Mouse (Mus musculus): ENCODE measurements around the gene Gstt2.
"Not testable (repeated sequence)": the region's sequence is repeated elsewhere in the genome, so short reads cannot be mapped to it uniquely, and the experiment has no call there.

Gstt2 gene

DNA sequence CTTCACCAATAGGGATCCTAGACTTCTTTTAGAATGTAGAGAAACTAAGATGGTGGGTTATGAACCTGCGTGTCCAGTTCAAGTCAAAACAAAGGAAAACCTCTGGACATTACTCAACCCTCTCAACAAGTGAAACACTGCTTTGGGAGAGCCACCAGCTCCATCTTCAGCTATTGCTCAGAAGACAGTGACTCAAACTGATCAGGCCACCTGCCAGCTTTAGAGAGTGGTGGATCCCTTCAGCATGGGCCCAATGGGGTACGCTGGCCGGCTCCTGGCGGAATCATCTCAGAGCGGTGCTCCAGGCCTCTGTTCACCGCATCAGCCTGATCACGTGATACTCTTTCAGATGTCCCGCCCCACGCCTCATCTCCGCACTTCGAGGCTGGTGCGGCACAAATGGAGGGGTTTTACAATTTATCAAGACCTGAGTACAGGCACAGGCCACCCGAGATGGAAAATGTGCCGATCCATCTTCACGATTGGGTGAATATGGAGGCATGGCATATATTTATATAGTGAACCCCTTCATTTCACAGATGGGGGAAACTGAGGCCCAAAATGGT, 18.3 kb upstream of the Gstt2 start:
- no peak for DNase-seq (ENCODE audit: low spot score)

DNA sequence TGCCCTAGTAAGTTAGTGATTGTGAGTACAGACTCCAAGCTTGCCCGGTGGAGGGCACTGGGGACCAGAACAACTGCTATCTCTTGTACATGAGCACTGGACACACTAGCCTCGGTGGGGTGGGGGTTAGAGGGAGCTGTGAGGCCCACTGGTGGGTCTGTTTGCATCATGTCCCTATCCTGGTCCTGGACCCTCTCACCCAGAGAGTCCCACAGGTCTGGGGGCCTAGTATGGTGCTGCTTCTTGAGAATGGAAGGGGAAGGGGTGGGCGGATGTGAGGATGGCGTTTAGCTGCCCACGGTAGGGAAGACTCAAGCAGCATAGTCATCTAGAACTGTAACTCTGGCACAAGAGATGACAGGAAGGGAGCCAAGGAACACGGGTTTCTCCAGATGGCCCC, 17.6 kb upstream of the Gstt2 start:
- DNase-seq (ENCODE audit: low spot score) = no peak

DNA sequence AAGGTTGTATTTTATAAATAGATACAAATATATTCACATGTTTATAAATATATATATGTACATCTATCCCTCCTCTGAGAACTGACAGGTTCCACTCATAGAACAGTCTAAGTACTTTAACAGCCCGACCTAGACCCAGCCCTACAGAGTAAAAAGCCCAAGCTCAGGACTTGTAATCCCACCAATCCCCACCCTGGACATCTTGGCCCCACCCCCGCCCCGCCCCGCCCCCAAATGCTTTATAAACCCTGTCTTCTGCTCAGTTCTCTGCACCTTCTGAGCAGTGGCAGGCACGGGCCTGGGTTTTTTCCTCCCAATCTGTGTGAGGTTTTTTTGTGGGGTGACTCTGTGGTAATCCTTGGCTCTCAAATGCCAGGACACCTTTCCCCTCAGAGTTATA, 16.9 kb upstream of the Gstt2 start:
- no peak for DNase-seq (ENCODE audit: low spot score)

DNA sequence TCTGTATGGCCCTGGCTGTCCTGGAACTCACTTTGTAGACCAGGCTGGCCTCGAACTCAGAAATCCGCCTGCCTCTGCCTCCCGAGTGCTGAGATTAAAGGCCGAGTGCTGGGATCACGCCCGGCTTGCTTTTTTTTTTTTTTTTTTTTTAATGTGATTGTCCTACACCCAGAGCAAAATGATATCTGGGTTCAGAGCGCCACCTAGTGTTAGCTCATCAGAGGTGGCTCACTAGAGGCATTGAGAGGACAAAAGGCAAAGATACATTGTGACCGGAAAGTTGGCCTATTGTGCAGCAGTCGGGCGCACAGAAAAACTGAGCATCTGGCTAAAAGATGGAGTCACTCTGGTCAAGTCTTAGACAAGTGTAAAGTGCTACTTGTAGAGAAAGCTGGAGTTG, 16.2 kb upstream of the Gstt2 start:
- peak; percentile 94 for DNase-seq (ENCODE audit: low spot score)

DNA sequence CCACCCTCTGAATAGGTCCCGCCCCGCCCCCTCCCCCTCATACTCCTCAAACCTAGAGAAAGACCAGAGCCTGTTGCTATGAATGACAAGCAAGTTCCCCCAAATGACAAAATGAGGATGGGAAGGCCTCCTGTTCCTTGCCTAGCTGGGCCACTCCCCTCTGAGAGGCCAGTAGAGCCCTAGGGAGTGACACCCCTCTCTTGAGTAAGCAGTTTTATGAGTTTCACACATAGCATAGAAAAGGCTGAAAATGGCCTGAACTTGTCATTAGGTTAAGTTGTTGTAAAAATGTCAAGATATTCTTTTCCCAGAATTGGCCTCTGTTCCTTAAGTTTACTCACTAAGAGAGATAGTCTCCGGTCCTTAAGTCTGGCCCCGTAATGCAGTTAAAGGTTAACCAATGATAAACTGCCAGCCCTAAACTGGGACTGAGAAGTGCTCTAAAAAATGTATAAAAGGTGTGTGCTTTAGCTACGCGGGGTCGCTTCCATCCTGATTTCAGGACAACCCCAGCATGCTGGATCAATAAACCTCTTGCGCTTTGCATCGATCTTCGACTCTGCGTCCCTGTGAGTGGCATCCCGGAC, 15.4 kb upstream of the Gstt2 start:
- no peak for DNase-seq (ENCODE audit: low spot score)

DNA sequence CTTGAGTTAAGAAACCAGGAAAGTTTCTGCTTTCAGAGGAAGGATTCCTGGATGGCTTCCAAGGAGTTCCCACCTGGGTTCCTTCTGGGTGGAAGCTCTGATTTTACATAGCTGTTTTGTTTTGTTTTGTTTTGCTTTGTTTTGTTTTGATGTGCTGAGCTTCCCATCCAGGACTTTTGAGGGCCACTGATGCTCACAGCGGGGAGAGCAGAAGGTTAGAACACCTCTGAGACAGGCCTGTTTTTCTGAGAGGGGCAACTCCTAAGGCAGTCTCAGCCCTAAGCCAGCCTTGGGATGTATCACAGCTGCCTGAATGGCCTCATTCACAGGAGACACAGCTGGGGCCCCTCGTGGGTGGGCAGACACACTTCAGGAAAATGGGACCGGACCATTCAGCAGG, 14.5 kb upstream of the Gstt2 start:
- DNase-seq (ENCODE audit: low spot score) = no peak

DNA sequence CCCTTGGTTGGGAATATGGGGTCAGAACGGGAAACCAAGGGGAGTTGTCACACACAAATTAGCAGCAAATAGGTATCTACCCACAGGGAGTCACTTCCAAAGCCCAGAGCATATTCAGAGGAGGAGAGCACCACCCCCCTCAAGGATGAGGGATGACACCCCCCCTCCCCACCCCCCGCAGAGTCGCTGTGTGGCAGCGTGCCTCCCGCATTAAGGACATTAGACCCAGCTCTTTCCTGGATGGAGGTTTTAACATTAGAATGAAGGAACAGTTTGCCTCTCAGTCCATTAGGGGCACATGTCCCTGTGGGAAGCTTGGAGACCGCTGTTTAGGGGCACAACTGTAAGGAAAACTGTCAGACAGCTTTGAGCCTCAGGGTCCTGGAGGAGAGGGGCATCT, 13.9 kb upstream of the Gstt2 start:
- DNase-seq (ENCODE audit: low spot score) = no peak

DNA sequence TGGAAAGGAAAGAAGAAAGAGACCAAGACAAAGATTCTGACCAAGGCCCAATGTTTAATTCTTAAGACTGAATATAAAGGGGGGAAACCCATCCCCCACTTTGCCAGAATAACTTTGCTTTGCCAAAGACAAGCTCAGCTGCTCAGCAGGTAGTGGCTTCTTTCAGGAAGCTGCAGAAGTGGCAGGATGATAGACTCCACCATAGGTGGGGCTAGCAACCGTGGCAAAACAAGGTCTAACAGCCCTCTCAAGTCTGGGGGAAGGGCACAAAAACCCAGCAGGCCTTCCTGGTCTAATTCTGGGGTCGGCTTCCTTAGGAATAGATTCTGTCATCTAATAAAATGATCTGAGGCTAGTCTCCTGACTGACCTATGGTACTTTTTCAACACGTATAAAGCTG, 11.2 kb upstream of the Gstt2 start:
- no peak for DNase-seq (ENCODE audit: low spot score)

DNA sequence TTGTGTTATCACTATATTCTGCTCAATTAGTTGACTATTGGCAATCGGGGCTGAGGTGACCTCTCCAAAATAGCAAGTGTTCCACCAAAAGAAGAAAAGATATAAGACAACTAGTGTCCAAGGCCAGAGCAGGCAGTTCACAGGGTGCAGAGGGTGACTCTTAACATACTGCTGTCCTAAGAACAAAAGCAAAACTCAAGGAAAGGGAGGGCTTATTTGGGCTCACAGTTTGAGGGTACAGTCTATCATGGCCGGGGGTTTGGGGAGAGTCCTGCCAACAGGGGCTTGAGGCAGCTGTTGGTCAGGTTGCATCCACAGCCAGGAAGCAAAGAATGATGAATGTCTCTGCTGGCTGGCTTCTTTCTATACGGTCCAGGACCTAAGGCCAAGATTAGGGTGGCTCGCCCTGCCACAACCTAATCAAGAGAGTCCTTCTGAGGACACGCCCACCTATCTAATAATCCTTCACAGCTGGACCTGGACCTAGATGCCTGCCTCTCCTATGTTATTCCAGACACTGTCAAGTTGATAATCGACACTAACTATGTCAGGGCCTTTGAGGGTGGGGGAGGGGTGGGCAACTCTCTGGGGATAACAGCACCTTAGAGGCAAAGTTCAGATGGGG, 8.2 kb upstream of the Gstt2 start:
- DNase-seq (ENCODE audit: low spot score) = no peak

DNA sequence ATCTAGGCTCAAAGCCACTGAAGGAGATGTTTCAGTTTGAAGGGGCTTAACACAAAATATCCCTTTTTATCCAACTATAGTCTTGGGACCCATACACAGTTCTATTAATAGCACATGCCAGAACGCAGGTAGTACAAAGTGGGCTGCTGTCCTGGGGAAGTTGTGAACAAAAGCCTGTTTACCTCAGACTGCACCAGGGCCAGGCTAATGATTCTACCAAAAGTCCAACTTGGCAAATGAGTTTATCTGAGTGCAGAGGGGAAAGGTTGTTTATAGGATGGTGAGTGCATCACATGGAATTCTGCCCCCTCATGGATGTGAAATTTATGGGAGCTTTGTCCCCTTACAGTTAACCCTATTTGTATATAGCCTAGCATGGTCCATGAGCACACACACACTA, 7.6 kb upstream of the Gstt2 start:
- DNase-seq (ENCODE audit: low spot score) = no peak

DNA sequence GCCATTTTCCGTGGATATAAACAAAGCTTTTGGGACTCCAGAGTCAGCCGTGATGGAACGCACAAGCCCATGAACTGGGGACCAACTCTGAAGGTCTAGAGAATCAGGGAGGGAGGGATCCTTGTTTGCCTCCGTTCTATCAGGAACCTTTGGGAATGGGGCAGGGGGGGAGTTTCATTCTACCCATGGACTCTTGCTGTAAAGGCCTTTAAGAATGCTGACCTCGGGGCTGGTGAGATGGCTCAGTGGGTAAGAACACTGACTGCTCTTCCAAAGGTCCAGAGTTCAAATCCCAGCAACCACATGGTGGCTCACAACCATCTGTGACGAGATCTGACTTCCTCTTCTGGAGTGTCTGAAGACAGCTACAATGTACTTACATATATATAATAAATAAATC, 6.7 kb upstream of the Gstt2 start:
- not testable (repeated sequence) for DNase-seq (ENCODE audit: low spot score)

DNA sequence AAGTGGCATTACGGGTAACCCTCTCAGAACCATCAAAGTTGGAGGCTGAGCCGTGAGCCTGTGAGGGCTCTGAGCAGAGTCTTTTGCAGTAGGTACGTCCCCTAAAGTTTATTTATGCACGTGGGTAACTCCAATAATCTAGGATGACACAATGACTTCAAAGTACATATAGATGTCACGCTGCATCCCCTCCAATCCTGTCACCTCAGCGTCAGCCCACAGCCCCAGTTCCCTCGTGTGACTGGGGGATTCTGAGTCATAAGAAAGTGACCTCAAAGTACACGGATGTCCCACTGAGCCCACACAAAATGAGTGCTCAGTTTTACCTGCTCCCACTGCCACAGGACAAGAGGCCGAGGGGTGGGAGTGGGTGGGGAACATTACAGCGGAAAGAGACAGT, 1.9 kb upstream of the Gstt2 start:
- no peak for DNase-seq (ENCODE audit: low spot score)

DNA sequence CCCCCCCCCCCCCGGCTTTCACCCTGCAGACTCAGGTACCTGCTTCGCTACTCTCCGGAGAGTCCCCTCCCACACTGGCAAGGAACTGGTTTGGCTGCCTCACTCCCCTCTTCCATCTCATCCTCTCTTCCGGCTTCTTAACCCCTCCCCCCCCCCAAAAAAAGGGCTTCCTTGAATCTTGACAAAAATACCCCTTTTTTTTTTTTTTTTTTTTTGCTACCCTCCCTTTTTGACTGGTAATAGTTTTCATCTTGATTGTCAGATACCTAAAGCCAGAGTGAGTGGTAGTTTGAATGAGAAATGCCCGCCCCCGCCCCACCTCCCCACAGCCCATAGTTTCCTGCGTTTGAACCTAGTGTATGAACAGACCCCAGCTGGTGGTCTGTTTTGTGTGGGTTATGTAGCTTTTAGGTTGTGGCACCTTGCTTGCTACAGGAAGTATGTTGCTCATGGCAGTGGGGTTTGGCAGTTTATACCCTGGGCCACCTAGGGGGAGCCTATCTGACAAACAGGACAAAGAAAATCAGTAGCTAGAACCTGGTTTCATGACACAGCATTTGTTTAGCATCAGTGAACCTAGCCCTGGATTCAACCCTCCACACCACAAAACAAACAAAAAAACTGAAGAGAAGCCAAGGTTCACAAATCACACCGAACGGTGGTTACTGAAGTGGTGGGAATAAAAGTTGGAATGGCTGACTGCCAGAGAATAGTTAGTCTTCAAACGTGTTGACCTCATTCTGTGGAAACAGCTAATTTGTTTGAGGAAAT, 1.3 kb downstream of the Gstt2 start:
- peak; percentile 89 for DNase-seq (ENCODE audit: low spot score)

DNA sequence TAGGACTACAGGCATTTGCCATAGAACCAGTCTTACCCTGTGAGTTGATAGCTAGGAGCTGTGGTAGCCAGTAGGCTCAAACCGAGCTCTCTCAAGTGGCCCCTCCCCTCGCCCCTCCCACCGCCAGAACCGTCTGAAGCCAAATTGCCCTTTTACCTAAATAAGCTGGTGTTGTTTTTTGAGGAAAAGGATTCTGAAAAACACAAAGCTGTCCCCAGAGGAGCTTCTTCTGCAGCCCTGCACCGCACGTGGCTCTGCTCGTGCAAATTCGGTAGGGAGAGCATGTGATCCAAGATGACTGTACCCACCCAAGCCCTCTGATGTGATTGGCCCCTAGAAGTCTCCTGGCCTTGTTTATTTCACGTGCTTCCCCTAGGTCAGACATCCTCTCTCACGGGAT, 1.9 kb downstream of the Gstt2 start:
- peak; percentile 87 for DNase-seq (ENCODE audit: low spot score)

DNA sequence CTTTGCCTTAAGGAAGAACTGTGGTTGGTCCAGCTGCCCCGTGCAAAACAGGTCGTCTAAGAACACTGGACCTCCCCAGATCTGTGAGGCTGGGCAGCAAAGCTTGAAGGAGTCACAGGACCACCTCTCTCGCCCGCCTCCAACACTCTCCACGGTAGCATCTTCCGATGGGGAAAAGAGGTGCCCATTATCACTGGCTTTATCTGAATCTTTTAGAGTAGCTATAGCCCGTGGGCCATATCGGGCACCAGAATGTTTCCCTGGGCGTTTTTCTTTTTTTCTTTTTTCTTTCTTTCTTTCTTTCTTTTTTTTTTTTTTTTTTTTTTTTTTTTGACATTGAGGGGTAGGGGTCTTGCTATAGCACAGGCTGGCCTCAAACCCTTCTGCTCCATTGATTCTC, 2.5 kb downstream of the Gstt2 start:
- DNase-seq (ENCODE audit: low spot score) = no peak

DNA sequence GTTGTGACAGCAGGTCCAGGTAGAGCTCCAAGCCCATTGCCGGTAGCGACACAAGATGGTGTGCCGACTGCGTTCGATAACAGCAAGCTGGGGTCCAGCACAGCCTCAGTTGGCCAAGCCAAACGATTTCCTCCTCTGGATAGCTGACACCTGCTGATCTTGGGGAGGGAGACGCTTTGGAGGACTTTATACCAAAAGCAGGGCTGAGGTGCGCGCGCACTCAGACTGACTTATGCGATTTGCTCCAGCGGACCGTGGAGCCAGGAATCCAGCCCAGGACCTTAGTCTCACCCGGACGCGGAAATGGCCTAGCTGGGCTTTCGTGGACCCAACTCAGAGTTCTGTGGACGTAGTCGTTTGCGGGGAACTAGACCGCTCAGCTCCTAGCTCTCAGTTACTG, 3.0 kb downstream of the Gstt2 start:
- DNase-seq (ENCODE audit: low spot score) = no peak

DNA sequence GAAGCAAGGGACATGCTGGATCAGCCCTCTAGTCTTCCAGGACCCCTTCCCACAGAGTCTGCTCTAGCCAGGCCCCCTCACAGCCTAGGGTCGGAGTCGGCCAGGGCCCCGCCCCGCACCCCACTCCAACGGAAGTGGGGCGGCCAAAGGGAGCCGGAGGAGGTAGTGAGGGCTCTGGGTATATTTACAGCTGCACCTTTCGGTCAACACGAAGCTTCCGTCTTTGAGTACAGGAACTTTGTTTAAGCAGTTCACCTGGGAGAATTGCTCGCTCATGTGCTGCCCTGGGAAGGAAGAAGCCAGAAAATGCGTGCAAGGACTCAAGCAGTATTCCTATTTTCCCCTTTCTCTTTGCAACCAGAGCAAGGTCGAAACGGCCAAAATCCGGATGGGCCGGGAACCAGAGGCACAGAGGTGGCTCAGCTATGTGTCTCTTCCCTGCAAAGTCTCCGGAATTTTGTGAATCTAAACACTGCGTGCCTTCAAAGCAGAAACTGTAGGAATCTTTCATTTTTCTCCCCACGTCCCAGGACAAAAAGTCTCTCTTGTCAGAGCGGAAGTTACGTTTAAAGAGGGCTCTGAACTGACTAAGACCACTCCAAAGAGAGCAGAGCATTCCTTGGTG, 3.7 kb downstream of the Gstt2 start:
- DNase-seq (ENCODE audit: low spot score) = no peak

DNA sequence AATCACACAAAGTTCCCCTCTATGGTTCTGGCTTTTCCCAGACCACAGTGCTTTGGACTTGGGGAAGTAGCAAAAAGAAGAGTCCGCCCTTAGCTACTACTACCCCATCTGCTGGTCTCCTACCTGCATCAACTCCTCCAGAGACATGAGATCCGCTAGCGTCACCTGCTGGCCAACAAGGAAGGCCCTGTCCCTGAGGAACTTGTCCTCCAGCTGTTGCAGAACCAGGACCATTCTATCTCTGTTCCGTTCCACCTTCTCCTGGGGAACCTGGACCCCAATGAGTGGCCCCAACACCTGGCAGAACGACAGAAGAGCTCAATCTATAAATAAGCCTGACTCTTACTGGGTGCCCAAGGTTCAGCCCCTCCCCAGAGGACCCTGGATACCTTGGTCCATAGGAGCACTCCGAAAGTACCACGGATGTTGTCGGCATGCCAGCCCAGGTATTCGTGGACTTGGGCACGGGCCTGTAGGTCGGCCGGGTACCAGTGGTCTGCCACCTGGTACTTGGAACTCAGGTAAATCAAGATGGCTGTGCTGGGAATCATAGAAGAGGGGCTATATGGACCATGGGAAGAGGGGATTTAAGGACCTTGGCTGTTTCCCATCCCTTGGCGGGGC, 4.8 kb downstream of the Gstt2 start:
- peak; percentile 84 for DNase-seq (ENCODE audit: low spot score)

DNA sequence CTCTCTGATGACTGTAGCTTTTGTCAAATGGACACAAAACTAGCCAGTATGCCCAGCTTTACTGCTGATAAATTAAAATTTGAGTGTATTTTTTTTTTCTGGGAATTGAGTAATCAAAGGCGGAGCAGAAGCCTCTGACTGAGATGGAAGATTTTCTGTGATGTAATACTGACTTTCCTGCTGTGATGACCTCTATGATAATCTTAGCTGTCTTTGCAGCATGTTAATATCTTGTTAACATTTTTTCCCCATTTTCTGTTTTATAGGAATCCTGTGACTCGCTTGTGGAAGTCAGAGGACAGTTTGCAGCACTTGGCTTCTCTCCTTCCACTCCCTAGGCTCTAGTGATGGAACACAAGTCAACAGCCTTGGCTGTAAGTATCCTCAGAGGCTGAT, 7.0 kb downstream of the Gstt2 start:
- peak; percentile 59 for DNase-seq (ENCODE audit: low spot score)

DNA sequence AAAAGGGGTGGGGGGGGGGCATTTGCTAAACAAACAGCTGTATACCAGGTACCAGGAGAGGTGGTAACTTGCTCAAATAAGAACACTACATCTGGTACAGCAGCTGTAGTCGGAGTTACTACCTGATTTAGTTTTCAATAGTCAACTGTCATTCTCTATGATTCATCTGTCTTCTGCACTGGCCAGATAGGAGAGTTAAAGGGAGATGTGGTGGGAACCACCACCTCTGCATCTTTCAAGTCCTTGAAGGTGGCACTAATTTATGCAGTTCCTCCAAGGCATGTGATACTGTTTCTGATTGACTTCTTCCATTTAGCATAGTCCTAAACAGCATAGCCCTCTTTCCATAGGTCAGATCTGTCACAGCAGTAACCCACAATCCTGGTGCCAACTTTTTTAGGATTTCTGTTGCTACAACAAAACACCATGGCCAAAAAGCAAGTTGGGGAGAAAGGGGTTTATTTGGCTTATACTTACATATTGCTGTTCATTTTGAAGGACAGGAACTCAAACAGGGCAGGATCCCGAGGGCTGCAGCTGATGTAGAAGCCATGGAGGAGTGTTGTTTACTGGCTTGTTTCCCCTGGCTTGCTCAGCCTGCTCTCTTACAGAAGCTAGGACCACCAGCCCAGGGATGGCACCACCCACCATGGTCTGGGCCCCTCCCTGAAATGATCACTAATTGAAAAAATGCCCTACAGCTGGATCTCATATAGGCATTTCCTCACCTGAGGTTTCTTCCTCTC, 7.5 kb downstream of the Gstt2 start:
- DNase-seq (ENCODE audit: low spot score) = no peak

DNA sequence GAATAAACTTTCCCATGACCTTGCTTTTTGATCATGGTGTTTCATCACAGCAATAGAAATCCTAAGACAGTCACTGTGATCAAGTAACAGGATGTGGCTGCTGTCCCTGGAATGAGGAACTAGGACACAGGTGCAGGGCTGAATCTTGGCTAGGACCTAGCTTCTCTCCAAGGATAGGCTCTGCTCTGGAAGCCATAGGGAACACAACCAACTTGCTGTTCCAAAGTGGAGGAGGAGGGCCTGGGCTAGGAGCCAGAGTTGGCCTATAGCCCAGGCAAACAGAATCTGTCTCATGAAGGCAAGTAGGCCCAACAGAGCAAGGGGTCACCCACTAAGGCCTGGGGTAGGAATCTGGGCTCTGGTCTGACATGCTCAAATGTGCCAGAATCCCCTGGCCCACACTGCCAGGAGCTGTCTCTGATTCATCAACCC, 8.7 kb downstream of the Gstt2 start:
- DNase-seq (ENCODE audit: low spot score) = peak; percentile 99

Measured in adipocyte (in vitro differentiated cells).